Comparison of ENCODE assay signal across 13 mouse cellular contexts in genomic region chr3:34222291-34222690, GRCm38 (mm10).
"Had no signal": no experiment of that assay in that cellular context is flagged by ENCODE, and none has a peak within 500 bp of the region (broad histone marks: within the 10 kb centered on the region; RNA-seq: fewer than 3 reads in every experiment).

No protein-coding gene starts in this region.

- H3K36me3 ChIP-seq: intestine, embryonic 15.5 days; limb, embryonic 10.5 days; liver, embryonic 15.5 days; midbrain, embryonic 15.5 days; stomach, embryonic 15.5 days had no signal

- H3K4me3 ChIP-seq: intestine, embryonic 15.5 days; left cerebral cortex, adult 2 months; limb, embryonic 10.5 days; liver, embryonic 15.5 days; midbrain, embryonic 15.5 days; stomach, embryonic 15.5 days had no signal

- H3K4me1 ChIP-seq: intestine, embryonic 15.5 days; limb, embryonic 10.5 days; liver, embryonic 15.5 days; midbrain, embryonic 15.5 days; stomach, embryonic 15.5 days had no signal

- H3K27ac ChIP-seq: intestine, embryonic 15.5 days; left cerebral cortex, adult 2 months; limb, embryonic 10.5 days; liver, embryonic 15.5 days; midbrain, embryonic 15.5 days; stomach, embryonic 15.5 days had no signal

- H3K4me2 ChIP-seq: intestine, embryonic 15.5 days; liver, embryonic 11.5 days; liver, embryonic 15.5 days; midbrain, embryonic 15.5 days; stomach, embryonic 15.5 days had no signal

- DNase-seq: lung, adult 2 months; lung, postnatal 36 days; right cerebral cortex, postnatal 14 days; thymus, adult 2 months; thymus, postnatal 25 days had no signal

- H3K9ac ChIP-seq: intestine, embryonic 15.5 days; liver, embryonic 15.5 days; midbrain, embryonic 15.5 days; stomach, embryonic 15.5 days had no signal

- H3K9me3 ChIP-seq: intestine, embryonic 15.5 days; limb, embryonic 10.5 days; liver, embryonic 15.5 days; midbrain, embryonic 15.5 days; stomach, embryonic 15.5 days had no signal

- H3K27me3 ChIP-seq: intestine, embryonic 15.5 days; liver, embryonic 15.5 days; midbrain, embryonic 15.5 days; stomach, embryonic 15.5 days had no signal

- ATAC-seq: intestine, embryonic 15.5 days; lung, postnatal 0 days; midbrain, embryonic 15.5 days had no signal
